Mouse (Mus musculus) midbrain, embryonic 11.5 days (tissue): ENCODE results near the gene AC124502.3. TPM values are rescaled to one million over a fixed set of nuclear protein-coding genes. Genes with fewer than 3 reads are reported as not detected.

Source experiments
- ATAC-seq: fragments of 200-750 bp; cut with Nextera tagmentation; 2 replicates; pipeline ENCODE4 v1.8.0; 2017; ENCODE audit warnings: moderate TSS enrichment, moderate library complexity; ENCODE audit not compliant: low FRiP score
- DNase-seq: peaks from one replicate; pipeline ENCODE4 v3.0.0; 2015; ENCODE audit warnings: low spot score; ENCODE audit errors: missing footprints
- H3K27ac ChIP-seq: fragments of 300-500 bp; sonication (generic); 2 replicates; pipeline ENCODE4 v1.5.1; 2014; ENCODE audit warnings: low read depth, low read length
- H3K27me3 ChIP-seq: fragments of 300-500 bp; sonication (generic); 2 replicates; pipeline ENCODE4 v1.6.1; 2014; ENCODE audit warnings: mild to moderate bottlenecking, low read length, moderate library complexity, mixed read lengths; ENCODE audit not compliant: control insufficient read depth, insufficient read depth
- H3K36me3 ChIP-seq: fragments of 300-500 bp; sonication (generic); 2 replicates; pipeline ENCODE4 v1.6.1; 2014; ENCODE audit warnings: mild to moderate bottlenecking, low read length, moderate library complexity, mixed read lengths; ENCODE audit not compliant: control insufficient read depth, insufficient read depth
- H3K4me1 ChIP-seq: fragments of 300-500 bp; sonication (generic); 2 replicates; pipeline ENCODE4 v1.6.1; 2014; ENCODE audit warnings: low read length; ENCODE audit not compliant: control insufficient read depth, insufficient read depth
- H3K4me2 ChIP-seq: fragments of 300-500 bp; sonication (generic); 2 replicates; pipeline ENCODE4 v1.6.1; 2014; ENCODE audit warnings: mild to moderate bottlenecking, moderate library complexity
- H3K4me3 ChIP-seq: fragments of 300-500 bp; sonication (generic); 2 replicates; pipeline ENCODE4 v1.5.1; 2014; ENCODE audit warnings: low read depth, low read length
- H3K9ac ChIP-seq: fragments of 300-500 bp; sonication (generic); 2 replicates; pipeline ENCODE4 v1.6.1; 2014; ENCODE audit warnings: low read length
- H3K9me3 ChIP-seq: fragments of 300-500 bp; sonication (generic); 2 replicates; pipeline ENCODE4 v1.6.1; 2016; ENCODE audit warnings: low read length; ENCODE audit not compliant: control insufficient read depth
- WGBS: fragments of 180-500 bp; shearing (Covaris S2); extraction: QIAGEN DNeasy Blood & Tissue Kit; methylation state at CpG from one replicate; pipeline ENCODE4 v1.1.7; 2014; 5-methylcytosine and 5-hydroxymethylcytosine counted together
- polyA plus RNA-seq: library from polyadenylated mRNA; unstranded; fragments of >200 nt; fragmentation: Nextera tagmentation; extraction: Ambion mirVana; gene quantifications from 2 replicates; pipeline ENCODE4 v1.2.1, GENCODE M21; 2014

Gene AC124502.3
- polyA plus RNA-seq, 1 experiment from 2014 or later = 1.6 TPM

GRCm38 (mm10) chr19:5097521-5098362, 59.1 kb downstream of the AC124502.3 start:
- Histone ChIP-seq H3K9ac (peak overlapping the region; percentile 91), H3K27ac (peak overlapping the region; percentile 68), H3K4me2 (peak overlapping the region; percentile 99), H3K9me3 (no peaks in the 10 kb centered on the region), H3K27me3 (no peaks in the 10 kb centered on the region), H3K4me1 (peaks cover 48% of the 10 kb centered on the region), H3K36me3 (peaks cover 11% of the 10 kb centered on the region; the same call in 1 of the 2 replicates), H3K4me3 (peak overlapping the region; percentile 69)
- 2% methylated on average over 29 of the region's 31 CpGs for WGBS
- DNase-seq = peak; percentile 93
- peak; percentile 10 for ATAC-seq

GRCm38 (mm10) chr19:5098363-5099143, 59.9 kb downstream of the AC124502.3 start, which contains the start of gene Cnih2:
Cnih2 (minus strand) TSS chr19:5098521.
- 3% methylated on average over 46 of the region's 48 CpGs for WGBS
- peak; percentile 65 for ATAC-seq
- Histone ChIP-seq H3K27ac (peak within 1 kb of the TSS; percentile 68), H3K4me2 (peak within 1 kb of the TSS; percentile 99), H3K27me3 (no peaks in the 10 kb centered on the region), H3K4me1 (peaks cover 48% of the 10 kb centered on the region), H3K36me3 (peaks cover 13% of the 10 kb centered on the region), H3K4me3 (peak within 1 kb of the TSS; percentile 69), H3K9ac (peak within 1 kb of the TSS; percentile 91), H3K9me3 (no peaks in the 10 kb centered on the region)
- DNase-seq = peak; percentile 98

Other genes starting within 250 kb of the AC124502.3 start
- gene Rbm4, start 245.0 kb upstream of the AC124502.3 start, polyA plus RNA-seq = 108 and 111 TPM in 2 replicates
- 12.9 and 27.2 TPM in 2 replicates for gene Gm21992, start 227.3 kb upstream of the AC124502.3 start, polyA plus RNA-seq
- 108 and 113 TPM in 2 replicates for gene Rbm14, start 227.3 kb upstream of the AC124502.3 start, polyA plus RNA-seq
- 34.1 and 35.6 TPM in 2 replicates for gene Ccs, start 199.6 kb upstream of the AC124502.3 start, polyA plus RNA-seq
- gene Ccdc87, start 199.5 kb upstream of the AC124502.3 start, polyA plus RNA-seq = 0.07 and 0.11 TPM in 2 replicates
- 34.1 and 34.9 TPM in 2 replicates for gene Ctsf, start 183.8 kb upstream of the AC124502.3 start, polyA plus RNA-seq
- gene Actn3, start 161.0 kb upstream of the AC124502.3 start, polyA plus RNA-seq = 0.86 and 1.2 TPM in 2 replicates
- 12.4 and 13.3 TPM in 2 replicates for gene Zdhhc24, start 160.2 kb upstream of the AC124502.3 start, polyA plus RNA-seq
- 6.5 and 7.8 TPM in 2 replicates for gene Bbs1, start 132.3 kb upstream of the AC124502.3 start, polyA plus RNA-seq
- 153 and 159 TPM in 2 replicates for gene Dpp3, start 110.6 kb upstream of the AC124502.3 start, polyA plus RNA-seq
- gene Peli3, start 95.8 kb upstream of the AC124502.3 start, polyA plus RNA-seq = 1.3 and 1.5 TPM in 2 replicates
- 157 and 158 TPM in 2 replicates for gene Mrpl11, start 76.7 kb upstream of the AC124502.3 start, polyA plus RNA-seq
- gene Npas4, start 48.6 kb upstream of the AC124502.3 start, polyA plus RNA-seq = 0.04 TPM in 1 of 2 replicates, not detected in the other
- 4.2 TPM in 2 replicates for gene Slc29a2, start 15.0 kb upstream of the AC124502.3 start, polyA plus RNA-seq
- 40.1 and 41.7 TPM in 2 replicates for gene B4gat1, start 65 bp upstream of the AC124502.3 start, polyA plus RNA-seq
- gene Brms1, start 2.5 kb downstream of the AC124502.3 start, polyA plus RNA-seq = 66.1 and 68.4 TPM in 2 replicates
- gene Rin1, start 11.6 kb downstream of the AC124502.3 start, polyA plus RNA-seq = 0.63 and 1.4 TPM in 2 replicates
- gene Cd248, start 29.2 kb downstream of the AC124502.3 start, polyA plus RNA-seq = 26.7 and 32.2 TPM in 2 replicates
- gene Tmem151a, start 46.6 kb downstream of the AC124502.3 start, polyA plus RNA-seq = 1.3 TPM in 2 replicates
- gene Yif1a, start 49.6 kb downstream of the AC124502.3 start, polyA plus RNA-seq = 70.4 and 80.6 TPM in 2 replicates
- gene Cnih2, start 59.6 kb downstream of the AC124502.3 start, polyA plus RNA-seq = 106 and 115 TPM in 2 replicates
- 214 and 231 TPM in 2 replicates for gene Rab1b, start 68.2 kb downstream of the AC124502.3 start, polyA plus RNA-seq
- gene Klc2, start 79.7 kb downstream of the AC124502.3 start, polyA plus RNA-seq = 24.4 and 25.0 TPM in 2 replicates
- gene Pacs1, start 234.2 kb downstream of the AC124502.3 start, polyA plus RNA-seq = 24.8 and 26.1 TPM in 2 replicates